Mouse (Mus musculus) heart, embryonic 15.5 days (tissue): ENCODE measurements around the gene Aph1c. TPM values are rescaled to one million over a fixed set of nuclear protein-coding genes. Genes with fewer than 3 reads are reported as not detected.
"Not testable (repeated sequence)": the region's sequence is repeated elsewhere in the genome, so short reads cannot be mapped to it uniquely, and the experiment has no call there.

Experiments used
- ATAC-seq: fragments of 200-750 bp; cut with Nextera tagmentation; replicated peaks from 2 replicates; pipeline ENCODE4 v1.8.0; 2017; ENCODE audit warnings: low read depth, moderate TSS enrichment; ENCODE audit not compliant: insufficient number of reproducible peaks, insufficient read depth, low FRiP score
- H3K27ac ChIP-seq: fragments of 300-500 bp; sonication (generic); 2 replicates; pipeline ENCODE4 v1.5.1; 2015; ENCODE audit warnings: mild to moderate bottlenecking, inconsistent platforms
- H3K27me3 ChIP-seq: fragments of 300-500 bp; sonication (generic); 2 replicates; pipeline ENCODE4 v1.6.1; 2015; ENCODE audit warnings: inconsistent platforms
- H3K36me3 ChIP-seq: fragments of 300-500 bp; sonication (generic); 2 replicates; pipeline ENCODE4 v1.6.1; 2015; ENCODE audit warnings: mild to moderate bottlenecking, inconsistent platforms
- H3K4me1 ChIP-seq: fragments of 300-500 bp; sonication (generic); replicated peaks from 2 replicates; pipeline ENCODE4 v1.6.1; 2015; ENCODE audit warnings: inconsistent platforms
- H3K4me2 ChIP-seq: fragments of 300-500 bp; sonication (generic); 2 replicates; pipeline ENCODE4 v1.6.1; 2015; ENCODE audit warnings: inconsistent platforms, mild to moderate bottlenecking, moderate library complexity
- H3K4me3 ChIP-seq: fragments of 300-500 bp; sonication (generic); 2 replicates; pipeline ENCODE4 v1.5.1; 2015; ENCODE audit warnings: mild to moderate bottlenecking, inconsistent platforms
- H3K9ac ChIP-seq: fragments of 300-500 bp; sonication (generic); 2 replicates; pipeline ENCODE4 v1.6.1; 2015; ENCODE audit warnings: mild to moderate bottlenecking, inconsistent platforms
- H3K9me3 ChIP-seq: fragments of 300-500 bp; sonication (generic); replicated peaks from 2 replicates; pipeline ENCODE4 v1.6.1; 2016; ENCODE audit warnings: inconsistent platforms
- WGBS: fragments of 180-500 bp; shearing (Covaris S2); methylation state at CpG from one replicate; pipeline ENCODE4 v1.1.7; 2015; ENCODE audit warnings: mixed read lengths; 5-methylcytosine and 5-hydroxymethylcytosine counted together
- polyA plus RNA-seq: library from polyadenylated mRNA; unstranded; fragments of >200 nt; fragmentation: Nextera tagmentation; extraction: Ambion mirVana; gene quantifications from 2 replicates; pipeline ENCODE4 v1.2.1, GENCODE M21; 2015

Aph1c gene
- polyA plus RNA-seq, 1 experiment from 2014 or later: 1.7 TPM

DNA sequence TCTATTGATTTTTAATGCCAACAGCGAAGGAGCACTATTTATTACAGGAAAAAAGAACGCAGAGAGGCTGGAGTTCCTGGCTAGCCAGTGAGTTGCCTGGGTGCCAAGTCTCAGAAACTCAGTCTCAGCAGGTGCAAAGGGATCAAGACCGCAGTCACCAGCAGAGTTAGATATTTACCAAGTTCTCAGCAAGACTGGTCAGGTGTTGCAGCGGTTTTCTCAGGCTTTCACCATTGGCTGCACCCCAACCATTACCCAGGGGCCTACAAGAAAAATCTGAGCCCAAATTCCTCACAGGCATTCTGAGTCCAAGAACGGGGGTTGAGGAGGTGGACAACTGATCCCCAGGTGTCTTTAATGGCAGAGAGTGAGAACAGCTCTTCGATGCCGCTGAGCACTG lies 675 bp downstream of the Aph1c start:
- H3K4me1 ChIP-seq: peaks cover 16% of the 10 kb centered on the region
- peak overlapping the region; percentile 100 for H3K4me2 ChIP-seq
- H3K4me3 ChIP-seq: peak overlapping the region; percentile 81
- no peaks in the 10 kb centered on the region for H3K9me3 ChIP-seq
- ATAC-seq: no peak
- H3K27ac ChIP-seq: 0 out of 2 replicates have a peak overlapping the region, but pooled peaks have one; percentile 16
- H3K36me3 ChIP-seq: no peaks in the 10 kb centered on the region
- 30% methylated on average over 7 of the region's 7 CpGs for WGBS
- peak overlapping the region; percentile 55 for H3K9ac ChIP-seq
- H3K27me3 ChIP-seq: no peaks in the 10 kb centered on the region

- no peaks in the 10 kb centered on the region for H3K27me3 ChIP-seq
- H3K9ac ChIP-seq: no peak overlapping the region
- no peak overlapping the region for H3K4me2 ChIP-seq
- H3K36me3 ChIP-seq: no peaks in the 10 kb centered on the region
- no peaks in the 10 kb centered on the region for H3K9me3 ChIP-seq
- 48% methylated on average over 4 of the region's 4 CpGs for WGBS
- no peak for ATAC-seq
- peaks cover 16% of the 10 kb centered on the region for H3K4me1 ChIP-seq
- H3K4me3 ChIP-seq: no peak overlapping the region
- no peak overlapping the region for H3K27ac ChIP-seq
Measured at GRCm38 (mm10) chr9:66832366-66832908, 2.1 kb downstream of the Aph1c start.

DNA sequence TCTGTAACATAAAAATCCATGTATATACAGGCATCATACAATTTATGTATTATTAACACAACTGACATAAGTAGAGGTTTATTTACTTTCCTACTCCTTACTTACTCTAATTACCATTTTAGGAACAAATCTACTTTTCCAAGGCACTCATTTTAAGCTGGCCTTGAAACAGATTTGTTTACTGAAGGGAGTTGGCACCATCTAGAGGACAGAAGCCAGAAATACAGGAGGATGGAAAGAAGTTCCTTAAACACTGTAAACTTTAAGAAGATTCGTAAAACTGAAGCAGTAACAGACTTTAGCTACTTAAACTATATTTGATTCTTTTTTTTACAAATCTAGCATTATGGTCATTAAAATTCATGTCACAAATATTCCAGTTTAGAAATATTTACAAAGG lies 8.5 kb downstream of the Aph1c start:
- no peak overlapping the region for H3K9ac ChIP-seq
- H3K4me3 ChIP-seq: no peak overlapping the region
- WGBS: 34% methylated on average over 1 of the region's 1 CpGs
- no peak overlapping the region for H3K27ac ChIP-seq
- no peak overlapping the region for H3K4me2 ChIP-seq
- no peaks in the 10 kb centered on the region for H3K27me3 ChIP-seq
- H3K4me1 ChIP-seq: peaks cover 3% of the 10 kb centered on the region; the same call in 1 of the 2 replicates
- no peaks in the 10 kb centered on the region for H3K36me3 ChIP-seq
- no peak for ATAC-seq
- no peaks in the 10 kb centered on the region for H3K9me3 ChIP-seq

DNA sequence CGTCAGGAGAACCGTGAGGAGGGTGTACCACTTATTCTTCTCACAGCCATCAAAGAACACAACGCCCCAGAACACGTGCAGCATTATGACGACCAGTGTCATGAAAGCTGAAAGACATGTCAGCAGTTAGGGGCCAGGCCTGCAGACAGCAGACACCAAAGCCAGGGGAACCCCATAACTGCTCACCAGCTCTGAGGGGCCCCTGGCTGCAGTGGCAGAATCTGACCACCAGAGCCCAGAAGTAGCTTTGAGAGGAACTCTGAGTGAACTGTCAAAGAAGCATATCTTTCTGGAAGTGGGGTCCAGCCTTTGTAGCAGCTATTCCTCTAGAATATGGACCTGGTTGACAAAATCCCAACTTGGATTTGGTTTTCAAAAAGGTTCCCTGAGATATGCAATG lies 12.3 kb downstream of the Aph1c start:
- not testable (repeated sequence) for H3K4me2 ChIP-seq, H3K4me3 ChIP-seq, H3K27ac ChIP-seq, H3K4me1 ChIP-seq, H3K36me3 ChIP-seq, ATAC-seq, H3K9ac ChIP-seq, H3K27me3 ChIP-seq, H3K9me3 ChIP-seq
- WGBS: 88% methylated on average over 2 of the region's 5 CpGs

- H3K27ac ChIP-seq: no peak overlapping the region
- no peak for ATAC-seq
- H3K27me3 ChIP-seq: no peaks in the 10 kb centered on the region
- no peaks in the 10 kb centered on the region for H3K36me3 ChIP-seq
- no peak overlapping the region for H3K9ac ChIP-seq
- H3K4me2 ChIP-seq: no peak overlapping the region
- no peak overlapping the region for H3K4me3 ChIP-seq
- H3K9me3 ChIP-seq: no peaks in the 10 kb centered on the region
- H3K4me1 ChIP-seq: peaks cover 3% of the 10 kb centered on the region; the same call in 1 of the 2 replicates
- WGBS: 67% methylated on average over 5 of the region's 5 CpGs
Measured at GRCm38 (mm10) chr9:66820996-66821395, 13.5 kb downstream of the Aph1c start.

- Histone ChIP-seq H3K27me3 (no peaks in the 10 kb centered on the region), H3K9ac (no peak overlapping the region), H3K9me3 (no peaks in the 10 kb centered on the region), H3K36me3 (no peaks in the 10 kb centered on the region), H3K4me3 (no peak overlapping the region), H3K27ac (no peak overlapping the region), H3K4me1 (no peaks in the 10 kb centered on the region), H3K4me2 (no peak overlapping the region)
- ATAC-seq: no peak
- 45% methylated on average over 2 of the region's 2 CpGs for WGBS
Measured at GRCm38 (mm10) chr9:66813392-66813791, 21.1 kb downstream of the Aph1c start.

- not testable (repeated sequence) for H3K9me3 ChIP-seq, H3K27ac ChIP-seq, H3K36me3 ChIP-seq, ATAC-seq, H3K27me3 ChIP-seq, H3K4me1 ChIP-seq
- H3K4me2 ChIP-seq: peak overlapping the region; percentile 63
- peak overlapping the region; percentile 51; the same call in 1 of the 2 replicates for H3K9ac ChIP-seq
- peak overlapping the region; percentile 46 for H3K4me3 ChIP-seq
- 6% methylated on average over 30 of the region's 37 CpGs for WGBS
Measured at GRCm38 (mm10) chr9:66805951-66806350, 28.6 kb downstream of the Aph1c start.

GRCm38 (mm10) chr9:66801947-66802346 lies 32.6 kb downstream of the Aph1c start:
- Histone ChIP-seq H3K4me2 (peak overlapping the region; percentile 40), H3K27me3 (peaks cover 3% of the 10 kb centered on the region; the same call in 1 of the 2 replicates), H3K4me3 (0 out of 2 replicates have a peak overlapping the region, but pooled peaks have one; percentile 7), H3K9ac (no peak overlapping the region), H3K4me1 (peaks cover 9% of the 10 kb centered on the region), H3K9me3 (no peaks in the 10 kb centered on the region), H3K27ac (no peak overlapping the region), H3K36me3 (no peaks in the 10 kb centered on the region)
- ATAC-seq: no peak
- WGBS: 39% methylated on average over 12 of the region's 12 CpGs

DNA sequence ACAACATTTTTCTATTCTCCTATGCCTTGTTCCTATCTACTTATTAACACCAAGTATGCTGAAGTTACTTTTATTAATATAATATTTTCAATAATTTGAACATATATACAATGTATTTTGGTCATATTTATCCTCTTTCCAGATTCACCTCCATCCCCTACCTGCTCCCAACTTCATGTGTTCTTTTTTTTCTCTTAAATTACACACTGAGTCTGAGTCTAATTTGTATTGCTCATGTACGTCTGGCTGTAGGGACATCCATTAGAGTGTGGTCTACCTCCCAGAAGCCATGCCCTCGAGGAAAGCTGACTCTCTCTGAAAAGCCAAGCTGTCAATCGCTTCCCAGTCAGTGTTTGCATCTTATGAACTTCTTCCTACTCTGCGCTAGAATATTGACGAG lies 37.8 kb downstream of the Aph1c start, which contains the start of gene Gm10647:
Gm10647 (plus strand) TSS at position 301 of the 400 bp plus-strand sequence.
- peaks cover 14% of the 10 kb centered on the region for H3K4me1 ChIP-seq
- no peak for ATAC-seq
- peak within 1 kb of the TSS; percentile 89 for H3K4me2 ChIP-seq
- no peaks in the 10 kb centered on the region for H3K27me3 ChIP-seq
- no peaks in the 10 kb centered on the region for H3K36me3 ChIP-seq
- peak within 1 kb of the TSS; percentile 76; the same call in 1 of the 2 replicates for H3K9ac ChIP-seq
- 82% methylated on average over 5 of the region's 5 CpGs for WGBS
- H3K9me3 ChIP-seq: no peaks in the 10 kb centered on the region
- H3K4me3 ChIP-seq: peak within 1 kb of the TSS; percentile 81
- H3K27ac ChIP-seq: peak within 1 kb of the TSS; percentile 98

DNA sequence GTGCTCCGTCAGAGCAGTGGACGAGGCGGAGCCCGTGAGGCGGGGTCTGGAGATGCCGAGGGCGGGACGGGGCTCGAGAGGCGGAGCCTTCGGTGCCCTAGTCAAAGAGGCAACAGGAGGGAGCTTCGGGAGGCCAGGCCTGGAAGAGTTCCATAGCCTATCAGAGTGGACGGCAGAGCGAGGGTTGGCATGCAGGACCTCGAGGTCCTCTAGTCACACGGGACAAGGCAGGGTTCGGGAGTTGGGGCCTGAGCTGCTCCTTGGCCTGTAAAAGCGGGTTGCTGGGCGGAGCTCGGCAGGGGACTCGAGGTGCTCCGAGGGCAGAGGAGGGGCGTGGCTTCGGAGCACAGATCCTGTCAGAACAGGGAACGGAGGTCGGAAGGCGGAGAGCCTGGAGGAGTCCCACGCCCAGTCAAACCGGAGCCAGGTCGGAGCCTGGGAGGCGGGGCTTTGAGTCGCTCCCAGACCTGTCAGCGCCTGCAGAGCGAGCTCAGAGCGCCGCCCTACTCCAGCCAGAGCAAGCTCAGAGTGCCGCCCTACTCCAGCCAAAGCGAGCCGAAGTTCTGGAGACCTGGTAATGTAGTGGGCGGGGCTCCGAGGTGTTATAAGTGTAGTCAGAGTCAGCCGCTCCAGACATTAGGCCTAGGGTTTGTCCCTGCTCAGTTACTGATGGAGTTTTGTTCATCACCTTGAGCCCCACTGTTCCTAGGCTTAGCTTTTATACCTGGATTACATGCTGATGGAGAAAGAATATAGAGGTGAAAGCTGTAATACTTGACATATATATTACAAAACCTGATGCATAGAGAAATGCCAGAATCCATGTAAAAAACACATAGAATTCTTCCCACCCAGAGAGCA lies 38.8 kb downstream of the Aph1c start, which contains the start of gene Aph1b:
Aph1b (minus strand) TSS at position 27 of the 861 bp plus-strand sequence.
- peak within 1 kb of the TSS; percentile 98 for H3K27ac ChIP-seq
- under 1% methylated on average over 42 of the region's 42 CpGs for WGBS
- H3K4me2 ChIP-seq: peak within 1 kb of the TSS; percentile 89
- peak within 1 kb of the TSS; percentile 76 for H3K9ac ChIP-seq
- no peaks in the 10 kb centered on the region for H3K27me3 ChIP-seq
- H3K4me1 ChIP-seq: peaks cover 11% of the 10 kb centered on the region
- peak within 1 kb of the TSS; percentile 81 for H3K4me3 ChIP-seq
- peak; percentile 97 for ATAC-seq
- no peaks in the 10 kb centered on the region for H3K9me3 ChIP-seq
- no peaks in the 10 kb centered on the region for H3K36me3 ChIP-seq

DNA sequence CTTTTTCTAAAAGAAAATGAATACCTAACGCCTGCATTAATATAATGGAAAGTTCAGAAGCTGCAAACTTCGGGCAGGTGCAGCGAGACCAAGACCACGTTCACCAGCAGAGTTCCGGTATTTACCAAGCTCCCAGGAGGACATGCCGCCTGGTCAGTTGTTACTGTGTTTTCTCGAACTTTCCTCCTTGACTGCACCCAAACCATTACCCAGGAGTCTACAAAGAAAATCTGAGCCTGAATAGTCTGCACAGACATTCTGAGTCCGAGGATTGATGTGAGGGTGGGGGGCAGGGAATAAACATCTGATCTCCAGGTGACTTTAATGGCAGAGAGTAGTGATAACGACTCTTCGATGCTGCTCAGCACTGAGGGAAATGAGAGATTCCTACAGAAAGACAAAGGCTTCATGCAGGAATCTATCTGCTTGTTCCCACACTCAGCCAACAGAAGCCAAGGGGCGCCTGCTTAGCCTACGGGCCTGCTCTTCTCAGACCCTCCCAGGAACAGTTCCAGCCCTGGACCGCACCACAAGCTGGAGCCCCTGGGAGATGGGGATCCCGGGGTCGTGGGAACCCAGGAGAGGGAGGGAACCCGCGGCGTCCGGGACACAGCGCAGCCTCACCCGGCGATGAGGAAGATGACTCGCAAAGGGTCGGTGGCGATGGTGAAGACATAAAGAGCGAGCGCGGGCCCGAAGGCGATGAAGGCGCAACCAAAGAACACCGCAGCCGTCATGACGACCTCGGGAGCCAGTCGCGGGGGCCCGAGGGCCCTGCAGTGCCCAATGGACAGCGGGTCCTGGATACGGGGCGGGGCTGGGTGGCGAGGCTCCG lies 39.7 kb downstream of the Aph1c start:
- 2% methylated on average over 43 of the region's 43 CpGs for WGBS
- Histone ChIP-seq H3K4me3 (peak overlapping the region; percentile 81), H3K9me3 (no peaks in the 10 kb centered on the region), H3K27me3 (no peaks in the 10 kb centered on the region), H3K36me3 (0 out of 2 replicates have a peak, but pooled peaks cover 3% of the 10 kb centered on the region), H3K4me1 (peaks cover 11% of the 10 kb centered on the region), H3K9ac (peak overlapping the region; percentile 76), H3K27ac (peak overlapping the region; percentile 98), H3K4me2 (peak overlapping the region; percentile 89)
- ATAC-seq: no peak
